Mouse (Mus musculus) liver, postnatal 0 days (tissue): Measurements from ENCODE around the gene Olfr518. TPM values are rescaled to one million over a fixed set of nuclear protein-coding genes. Genes with fewer than 3 reads are reported as not detected.

Experiments used
- ATAC-seq: fragments of 200-750 bp; cut with Nextera tagmentation; 2 replicates; pipeline ENCODE4 v1.8.0; 2017; ENCODE audit warnings: mild to moderate bottlenecking, moderate library complexity
- DNase-seq: peaks from one replicate; pipeline ENCODE4 v3.0.0-alpha.2; 2016
- H3K27ac ChIP-seq: fragments of 300-500 bp; sonication (generic); 2 replicates; pipeline ENCODE4 v1.5.1; 2014; ENCODE audit warnings: antibody characterized with exemption, moderate library complexity, mild to moderate bottlenecking, low read depth
- H3K27me3 ChIP-seq: fragments of 300-500 bp; sonication (generic); 2 replicates; pipeline ENCODE4 v1.6.1; 2014; ENCODE audit warnings: low read length, control low read depth, mixed read lengths; ENCODE audit not compliant: insufficient read depth
- H3K36me3 ChIP-seq: fragments of 300-500 bp; sonication (generic); replicated peaks from 2 replicates; pipeline ENCODE4 v1.6.1; 2014; ENCODE audit warnings: mild to moderate bottlenecking, control low read depth, low read length, moderate library complexity, mixed read lengths; ENCODE audit not compliant: insufficient read depth
- H3K4me1 ChIP-seq: fragments of 300-500 bp; sonication (generic); 2 replicates; pipeline ENCODE4 v1.6.1; 2014; ENCODE audit warnings: antibody characterized with exemption, mild to moderate bottlenecking, control low read depth; ENCODE audit not compliant: insufficient read depth
- H3K4me2 ChIP-seq: fragments of 300-500 bp; sonication (generic); 2 replicates; pipeline ENCODE4 v1.6.1; 2014; ENCODE audit warnings: low read depth, mild to moderate bottlenecking, low read length, moderate library complexity, mixed read lengths
- H3K4me3 ChIP-seq: fragments of 300-500 bp; sonication (generic); 2 replicates; pipeline ENCODE4 v1.5.1; 2014; ENCODE audit warnings: low read depth, low read length
- H3K9ac ChIP-seq: fragments of 300-500 bp; sonication (generic); replicated peaks from 2 replicates; pipeline ENCODE4 v1.6.1; 2014; ENCODE audit warnings: mild to moderate bottlenecking, moderate library complexity
- H3K9me3 ChIP-seq: fragments of 300-500 bp; sonication (generic); 2 replicates; pipeline ENCODE4 v1.6.1; 2016; ENCODE audit warnings: mild to moderate bottlenecking, control low read depth, low read length, mixed read lengths
- CTCF ChIP-seq: sonication (generic); IDR thresholded peaks from 2 replicates; pipeline ENCODE4 v1.5.1; 2016; ENCODE audit warnings: antibody characterized with exemption, low read depth
- EP300 ChIP-seq: IDR thresholded peaks from 2 replicates; pipeline ENCODE4 v1.6.1; 2016; ENCODE audit warnings: antibody characterized with exemption, low read depth, mild to moderate bottlenecking
- WGBS: fragments of 180-500 bp; shearing (Covaris S2); extraction: QIAGEN DNeasy Blood & Tissue Kit; methylation state at CpG from one replicate; pipeline ENCODE4 v1.1.7; 2014; ENCODE audit not compliant: insufficient replicate concordance; 5-methylcytosine and 5-hydroxymethylcytosine counted together
- polyA plus RNA-seq: library from polyadenylated mRNA; unstranded; fragments of >200 nt; fragmentation: Nextera tagmentation; extraction: Ambion mirVana; gene quantifications from 2 replicates; pipeline ENCODE4 v1.2.1, GENCODE M21; 2015

The Olfr518 gene
- polyA plus RNA-seq = not detected in 2 replicates

DNA sequence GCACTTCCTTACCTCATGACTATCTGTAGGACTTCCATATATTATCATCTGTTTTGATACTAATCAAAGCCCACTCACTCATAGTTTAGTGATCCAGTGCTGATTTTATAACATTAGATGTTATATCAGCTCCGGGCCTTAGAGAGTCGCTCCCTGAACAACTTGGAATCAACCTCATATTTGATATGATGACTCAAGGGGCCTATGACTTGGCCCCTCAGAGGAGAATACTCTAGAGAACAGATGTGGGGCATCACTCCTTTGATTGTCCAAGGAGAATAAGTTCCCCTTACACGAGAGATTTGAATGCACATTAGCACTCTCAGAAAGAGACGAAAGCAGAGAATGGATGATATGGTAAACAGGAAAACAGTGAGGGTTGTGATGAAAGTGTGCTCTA, at the start of gene Olfr518:
Gene Olfr518, minus strand, starts transcription at position 101 of the 400 bp plus-strand sequence.
- H3K27me3 ChIP-seq = no peaks in the 10 kb centered on the region
- WGBS = 66% methylated on average over 4 of the region's 4 CpGs
- no peak within 1 kb of the TSS for H3K4me3 ChIP-seq
- H3K4me2 ChIP-seq = no peak within 1 kb of the TSS
- ATAC-seq = no peak
- DNase-seq = no peak
- no peaks in the 10 kb centered on the region for H3K9me3 ChIP-seq
- H3K27ac ChIP-seq = no peak within 1 kb of the TSS
- H3K9ac ChIP-seq = no peak within 1 kb of the TSS
- H3K4me1 ChIP-seq = no peaks in the 10 kb centered on the region
- no peak for TF ChIP-seq EP300
- TF ChIP-seq CTCF = no peak
- no peaks in the 10 kb centered on the region for H3K36me3 ChIP-seq

DNA sequence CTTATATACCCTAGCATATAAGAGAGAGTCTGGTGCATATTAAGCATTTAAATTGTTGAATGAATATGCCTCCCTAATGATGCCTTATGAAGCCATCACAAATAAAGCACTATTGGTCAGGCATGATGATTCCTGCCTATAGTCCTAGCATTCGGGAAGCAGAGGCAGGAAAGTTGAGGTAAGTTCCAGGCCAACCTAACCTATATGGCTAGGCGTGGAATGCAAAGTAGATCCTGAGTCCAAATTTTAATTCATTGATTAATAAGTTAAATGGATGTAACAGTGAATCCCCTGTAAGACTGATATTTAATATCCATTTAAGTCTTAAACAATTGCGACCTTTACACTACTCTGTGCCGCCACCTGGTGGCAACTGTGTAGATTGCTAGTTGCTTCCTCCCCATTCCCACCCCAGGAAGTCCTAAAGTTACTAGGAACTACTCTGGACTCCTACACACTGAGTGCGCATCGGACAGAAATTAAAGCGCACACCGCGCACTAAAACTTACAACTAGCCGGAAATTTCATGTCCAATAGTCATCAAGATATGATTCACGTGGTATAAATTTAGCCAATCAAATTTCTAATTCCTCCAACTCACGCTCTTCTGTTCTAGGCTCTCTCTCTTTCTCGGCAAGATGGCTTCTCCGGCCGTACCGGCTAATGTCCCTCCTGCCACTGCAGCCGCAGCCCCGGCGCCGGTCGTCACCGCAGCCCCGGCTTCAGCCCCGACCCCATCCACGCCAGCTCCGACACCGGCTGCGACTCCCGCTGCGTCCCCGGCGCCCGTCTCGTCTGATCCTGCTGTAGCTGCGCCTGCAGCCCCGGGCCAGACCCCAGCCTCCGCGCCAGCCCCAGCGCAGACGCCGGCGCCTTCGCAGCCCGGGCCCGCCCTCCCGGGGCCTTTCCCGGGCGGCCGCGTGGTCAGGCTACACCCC, 49.3 kb upstream of the Olfr518 start, which contains the start of gene Eif3f:
Gene Eif3f, plus strand, starts transcription at position 624 of the 938 bp plus-strand sequence.
- Histone ChIP-seq H3K4me3 (peak within 1 kb of the TSS; percentile 91), H3K9me3 (no peaks in the 10 kb centered on the region), H3K4me1 (peaks cover 13% of the 10 kb centered on the region), H3K27ac (peak within 1 kb of the TSS; percentile 90), H3K27me3 (no peaks in the 10 kb centered on the region), H3K9ac (peak within 1 kb of the TSS; percentile 90), H3K36me3 (peaks cover 20% of the 10 kb centered on the region), H3K4me2 (peak within 1 kb of the TSS; percentile 91)
- peak; percentile 93 for DNase-seq
- TF ChIP-seq CTCF (peak; percentile 94), EP300 (peak; percentile 57; the same call in 1 of the 2 replicates)
- 2% methylated on average over 50 of the region's 50 CpGs for WGBS
- ATAC-seq = peak; percentile 97

- no peak within 1 kb of the TSS for H3K9ac ChIP-seq
- TF ChIP-seq CTCF (no peak), EP300 (no peak)
- H3K4me3 ChIP-seq = no peak within 1 kb of the TSS
- H3K4me2 ChIP-seq = no peak within 1 kb of the TSS
- DNase-seq = no peak
- WGBS = 36% methylated on average over 6 of the region's 6 CpGs
- H3K27ac ChIP-seq = no peak within 1 kb of the TSS
- H3K27me3 ChIP-seq = no peaks in the 10 kb centered on the region
- no peak for ATAC-seq
- no peaks in the 10 kb centered on the region for H3K9me3 ChIP-seq
- H3K36me3 ChIP-seq = no peaks in the 10 kb centered on the region
- peaks cover under 1% of the 10 kb centered on the region; the same call in 1 of the 2 replicates for H3K4me1 ChIP-seq
Observed at GRCm38 (mm10) chr7:108929726-108930393, 45.1 kb upstream of the Olfr518 start, which contains the start of gene Nlrp10. Nlrp10 (minus strand) TSS chr7:108930178.

DNA sequence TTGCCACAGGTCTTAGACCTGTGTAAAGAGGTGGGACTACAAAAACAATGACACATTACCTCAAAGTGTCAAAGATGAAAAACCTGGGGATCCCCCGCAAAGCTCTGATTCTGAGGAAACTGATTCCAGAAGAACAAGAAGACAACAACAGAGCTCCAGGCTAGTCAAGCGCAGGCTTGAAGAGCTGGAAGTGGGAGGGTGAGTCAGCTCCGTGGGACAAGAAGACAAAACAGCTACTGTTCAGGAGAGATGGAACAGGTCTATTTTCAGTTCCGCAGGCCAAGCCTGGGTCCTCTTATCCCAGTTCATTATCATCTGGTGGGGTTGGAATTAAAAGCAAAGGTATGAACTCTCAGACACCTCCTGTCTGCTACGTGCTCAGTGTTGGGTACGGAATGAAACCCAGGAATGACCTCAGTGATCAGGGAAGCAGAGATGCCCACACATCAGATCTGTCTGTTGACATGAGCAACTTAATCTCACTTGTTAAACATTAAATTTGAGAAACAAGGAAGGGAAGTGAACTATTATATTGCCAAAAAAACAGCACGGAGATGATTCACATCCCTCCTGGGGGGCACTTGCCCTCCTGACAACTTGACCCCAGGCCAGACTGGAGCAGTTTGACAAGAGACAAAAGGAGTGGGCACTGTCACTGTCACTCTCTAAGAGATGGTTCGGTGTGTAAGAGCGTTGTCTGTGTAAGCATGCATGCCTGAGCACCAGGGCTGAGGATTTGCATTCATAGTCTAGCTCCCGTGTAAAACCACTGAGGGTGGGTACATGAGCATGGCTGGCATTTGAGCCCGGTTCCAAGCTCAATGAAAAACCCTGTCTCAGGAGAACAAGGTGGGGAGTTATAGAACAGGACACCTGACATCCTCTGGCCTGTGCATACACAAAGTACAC, 43.7 kb upstream of the Olfr518 start:
- Histone ChIP-seq H3K9ac (no peak overlapping the region), H3K9me3 (no peaks in the 10 kb centered on the region), H3K27me3 (no peaks in the 10 kb centered on the region), H3K4me3 (no peak overlapping the region), H3K4me1 (no peaks in the 10 kb centered on the region), H3K27ac (no peak overlapping the region), H3K4me2 (no peak overlapping the region), H3K36me3 (no peaks in the 10 kb centered on the region)
- no peak for TF ChIP-seq EP300
- TF ChIP-seq CTCF = no peak
- ATAC-seq (no peak), DNase-seq (no peak)
- 77% methylated on average over 11 of the region's 11 CpGs for WGBS

DNA sequence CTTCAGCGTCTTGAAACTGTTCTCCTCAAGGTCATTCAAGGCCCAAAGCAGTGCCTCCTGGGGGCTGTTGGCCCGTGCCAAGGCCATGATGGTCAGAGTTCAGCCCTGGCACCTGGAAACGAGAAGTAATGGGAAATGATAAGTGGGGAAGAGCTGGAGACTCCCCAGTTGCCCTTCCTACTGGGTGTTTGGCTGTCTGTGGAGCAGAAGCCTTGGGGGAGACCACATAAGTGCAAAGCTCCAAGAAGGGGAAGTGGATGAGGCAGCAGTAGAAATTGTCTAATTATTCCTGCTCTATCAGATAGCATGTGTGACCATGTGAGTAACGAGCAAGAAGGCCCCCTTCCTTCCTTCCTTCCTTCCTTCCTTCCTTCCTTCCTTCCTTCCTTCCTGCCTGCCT, 42.2 kb upstream of the Olfr518 start:
- H3K36me3 ChIP-seq = no peaks in the 10 kb centered on the region
- no peak overlapping the region for H3K9ac ChIP-seq
- WGBS = 49% methylated on average over 4 of the region's 4 CpGs
- no peaks in the 10 kb centered on the region for H3K4me1 ChIP-seq
- H3K27me3 ChIP-seq = no peaks in the 10 kb centered on the region
- H3K9me3 ChIP-seq = no peaks in the 10 kb centered on the region
- ATAC-seq (no peak), DNase-seq (no peak)
- H3K27ac ChIP-seq = no peak overlapping the region
- no peak overlapping the region for H3K4me2 ChIP-seq
- no peak overlapping the region for H3K4me3 ChIP-seq
- no peak for TF ChIP-seq EP300
- no peak for TF ChIP-seq CTCF
